Mouse (Mus musculus) kidney, embryonic 15.5 days (tissue): Measurements from ENCODE around the gene Spib. TPM values are rescaled to one million over a fixed set of nuclear protein-coding genes. Genes with fewer than 3 reads are reported as not detected.

Experiments
- ATAC-seq: fragments of 200-750 bp; cut with Nextera tagmentation; replicated peaks from 2 replicates; pipeline ENCODE4 v1.8.0; 2017; ENCODE audit warnings: moderate TSS enrichment; ENCODE audit not compliant: low FRiP score
- H3K27ac ChIP-seq: fragments of 300-500 bp; sonication (generic); 2 replicates; pipeline ENCODE4 v1.5.1; 2015; ENCODE audit warnings: mild to moderate bottlenecking, inconsistent platforms
- H3K27me3 ChIP-seq: fragments of 300-500 bp; sonication (generic); 2 replicates; pipeline ENCODE4 v1.6.1; 2015; ENCODE audit warnings: inconsistent platforms
- H3K36me3 ChIP-seq: fragments of 300-500 bp; sonication (generic); 2 replicates; pipeline ENCODE4 v1.6.1; 2015; ENCODE audit warnings: inconsistent platforms
- H3K4me1 ChIP-seq: fragments of 300-500 bp; sonication (generic); 2 replicates; pipeline ENCODE4 v1.6.1; 2015; ENCODE audit warnings: inconsistent platforms
- H3K4me2 ChIP-seq: fragments of 300-500 bp; sonication (generic); 2 replicates; pipeline ENCODE4 v1.6.1; 2015; ENCODE audit warnings: moderate library complexity, mild to moderate bottlenecking, inconsistent platforms
- H3K4me3 ChIP-seq: fragments of 300-500 bp; sonication (generic); replicated peaks from 2 replicates; pipeline ENCODE4 v1.5.1; 2015; ENCODE audit warnings: mild to moderate bottlenecking, inconsistent platforms
- H3K9ac ChIP-seq: fragments of 300-500 bp; sonication (generic); 2 replicates; pipeline ENCODE4 v1.6.1; 2015; ENCODE audit warnings: mild to moderate bottlenecking, inconsistent platforms
- H3K9me3 ChIP-seq: fragments of 300-500 bp; sonication (generic); replicated peaks from 2 replicates; pipeline ENCODE4 v1.6.1; 2016; ENCODE audit warnings: inconsistent platforms
- WGBS: fragments of 180-500 bp; shearing (Covaris S2); methylation state at CpG from one replicate; pipeline ENCODE4 v1.1.7; 2015; ENCODE audit warnings: mixed read lengths; 5-methylcytosine and 5-hydroxymethylcytosine counted together
- polyA plus RNA-seq: library from polyadenylated mRNA; unstranded; fragments of >200 nt; fragmentation: Nextera tagmentation; extraction: Ambion mirVana; gene quantifications from 2 replicates; pipeline ENCODE4 v1.2.1, GENCODE M21; 2015

The Spib gene
- polyA plus RNA-seq, 1 experiment from 2014 or later, result 0.16 TPM

- WGBS, result 92% methylated on average over 13 of the region's 13 CpGs
- ATAC-seq, result no peak
- no peaks in the 10 kb centered on the region for H3K27me3 ChIP-seq
- H3K9me3 ChIP-seq, result no peaks in the 10 kb centered on the region
- no peak overlapping the region for H3K27ac ChIP-seq
- H3K4me2 ChIP-seq, result peak overlapping the region; percentile 85
- peaks cover 38% of the 10 kb centered on the region for H3K36me3 ChIP-seq
- H3K4me1 ChIP-seq, result peaks cover 15% of the 10 kb centered on the region
- H3K4me3 ChIP-seq, result peak overlapping the region; percentile 65
- H3K9ac ChIP-seq, result 0 out of 2 replicates have a peak overlapping the region, but pooled peaks have one; percentile 57
Measured at GRCm38 (mm10) chr7:44547041-44547440, 15.2 kb upstream of the Spib start.

GRCm38 (mm10) chr7:44546274-44546673 is 14.4 kb upstream of the Spib start:
- 94% methylated on average over 3 of the region's 3 CpGs for WGBS
- Histone ChIP-seq H3K4me3 (no peak overlapping the region), H3K4me1 (peaks cover 15% of the 10 kb centered on the region), H3K27ac (no peak overlapping the region), H3K9ac (no peak overlapping the region), H3K9me3 (no peaks in the 10 kb centered on the region), H3K4me2 (no peak overlapping the region), H3K36me3 (peaks cover 38% of the 10 kb centered on the region), H3K27me3 (no peaks in the 10 kb centered on the region)
- ATAC-seq, result no peak

- Histone ChIP-seq H3K36me3 (peaks cover 50% of the 10 kb centered on the region), H3K27me3 (no peaks in the 10 kb centered on the region), H3K4me3 (no peak overlapping the region), H3K4me2 (no peak overlapping the region), H3K9me3 (no peaks in the 10 kb centered on the region), H3K9ac (no peak overlapping the region), H3K4me1 (peaks cover 14% of the 10 kb centered on the region), H3K27ac (no peak overlapping the region)
- ATAC-seq, result no peak
- WGBS, result 77% methylated on average over 12 of the region's 12 CpGs
Measured at GRCm38 (mm10) chr7:44543071-44543470, 11.2 kb upstream of the Spib start.

- H3K36me3 ChIP-seq, result peaks cover 56% of the 10 kb centered on the region
- ATAC-seq, result no peak
- no peaks in the 10 kb centered on the region for H3K9me3 ChIP-seq
- 94% methylated on average over 11 of the region's 11 CpGs for WGBS
- H3K4me3 ChIP-seq, result no peak overlapping the region
- H3K27me3 ChIP-seq, result no peaks in the 10 kb centered on the region
- H3K9ac ChIP-seq, result no peak overlapping the region
- H3K4me2 ChIP-seq, result no peak overlapping the region
- H3K4me1 ChIP-seq, result peaks cover 9% of the 10 kb centered on the region
- H3K27ac ChIP-seq, result no peak overlapping the region
Measured at GRCm38 (mm10) chr7:44542555-44542954, 10.7 kb upstream of the Spib start.

GRCm38 (mm10) chr7:44538756-44539624 is 7.1 kb upstream of the Spib start:
- H3K9ac ChIP-seq, result no peak overlapping the region
- H3K4me2 ChIP-seq, result no peak overlapping the region
- H3K36me3 ChIP-seq, result peaks cover 90% of the 10 kb centered on the region
- H3K27ac ChIP-seq, result no peak overlapping the region
- no peaks in the 10 kb centered on the region for H3K9me3 ChIP-seq
- WGBS, result 91% methylated on average over 41 of the region's 41 CpGs
- H3K27me3 ChIP-seq, result no peaks in the 10 kb centered on the region
- ATAC-seq, result no peak
- no peak overlapping the region for H3K4me3 ChIP-seq
- H3K4me1 ChIP-seq, result no peaks in the 10 kb centered on the region

- H3K9me3 ChIP-seq, result no peaks in the 10 kb centered on the region
- H3K9ac ChIP-seq, result no peak overlapping the region
- H3K27ac ChIP-seq, result no peak overlapping the region
- H3K36me3 ChIP-seq, result peaks cover 99% of the 10 kb centered on the region
- H3K4me2 ChIP-seq, result no peak overlapping the region
- WGBS, result 91% methylated on average over 13 of the region's 13 CpGs
- H3K27me3 ChIP-seq, result no peaks in the 10 kb centered on the region
- no peak for ATAC-seq
- H3K4me3 ChIP-seq, result no peak overlapping the region
- no peaks in the 10 kb centered on the region for H3K4me1 ChIP-seq
Measured at GRCm38 (mm10) chr7:44537496-44537895, 5.6 kb upstream of the Spib start.

GRCm38 (mm10) chr7:44537009-44537408 is 5.1 kb upstream of the Spib start:
- H3K27me3 ChIP-seq, result no peaks in the 10 kb centered on the region
- H3K27ac ChIP-seq, result no peak overlapping the region
- H3K9me3 ChIP-seq, result no peaks in the 10 kb centered on the region
- H3K4me2 ChIP-seq, result no peak overlapping the region
- H3K36me3 ChIP-seq, result peaks cover 97% of the 10 kb centered on the region
- ATAC-seq, result no peak
- no peaks in the 10 kb centered on the region for H3K4me1 ChIP-seq
- WGBS, result 74% methylated on average over 7 of the region's 7 CpGs
- H3K4me3 ChIP-seq, result no peak overlapping the region
- H3K9ac ChIP-seq, result no peak overlapping the region

GRCm38 (mm10) chr7:44536590-44536968 is 4.7 kb upstream of the Spib start:
- no peak overlapping the region for H3K4me3 ChIP-seq
- no peak for ATAC-seq
- no peaks in the 10 kb centered on the region for H3K9me3 ChIP-seq
- H3K9ac ChIP-seq, result no peak overlapping the region
- H3K27ac ChIP-seq, result no peak overlapping the region
- H3K27me3 ChIP-seq, result no peaks in the 10 kb centered on the region
- H3K4me1 ChIP-seq, result no peaks in the 10 kb centered on the region
- H3K4me2 ChIP-seq, result no peak overlapping the region
- peaks cover 93% of the 10 kb centered on the region for H3K36me3 ChIP-seq
- WGBS, result 87% methylated on average over 6 of the region's 6 CpGs

GRCm38 (mm10) chr7:44535657-44536589 is 4.1 kb upstream of the Spib start:
- ATAC-seq, result no peak
- H3K4me2 ChIP-seq, result no peak overlapping the region
- no peak overlapping the region for H3K9ac ChIP-seq
- H3K27me3 ChIP-seq, result no peaks in the 10 kb centered on the region
- no peak overlapping the region for H3K27ac ChIP-seq
- H3K36me3 ChIP-seq, result peaks cover 87% of the 10 kb centered on the region
- no peaks in the 10 kb centered on the region for H3K9me3 ChIP-seq
- H3K4me3 ChIP-seq, result no peak overlapping the region
- WGBS, result 89% methylated on average over 27 of the region's 27 CpGs
- no peaks in the 10 kb centered on the region for H3K4me1 ChIP-seq

GRCm38 (mm10) chr7:44534656-44535441 is 3.0 kb upstream of the Spib start:
- Histone ChIP-seq H3K9ac (no peak overlapping the region), H3K4me2 (no peak overlapping the region), H3K27me3 (no peaks in the 10 kb centered on the region), H3K4me1 (no peaks in the 10 kb centered on the region), H3K27ac (no peak overlapping the region), H3K4me3 (no peak overlapping the region), H3K9me3 (no peaks in the 10 kb centered on the region), H3K36me3 (peaks cover 76% of the 10 kb centered on the region)
- WGBS, result 89% methylated on average over 19 of the region's 19 CpGs
- ATAC-seq, result no peak

GRCm38 (mm10) chr7:44534242-44534641 is 2.4 kb upstream of the Spib start:
- ATAC-seq, result no peak
- Histone ChIP-seq H3K27me3 (no peaks in the 10 kb centered on the region), H3K27ac (no peak overlapping the region), H3K4me2 (no peak overlapping the region), H3K9ac (no peak overlapping the region), H3K9me3 (no peaks in the 10 kb centered on the region), H3K36me3 (peaks cover 70% of the 10 kb centered on the region), H3K4me1 (no peaks in the 10 kb centered on the region), H3K4me3 (no peak overlapping the region)
- 85% methylated on average over 13 of the region's 13 CpGs for WGBS
